Mouse (Mus musculus) spleen, adult 2 months (tissue): Measurements from ENCODE around the gene Xlr3b. TPM values are rescaled to one million over a fixed set of nuclear protein-coding genes. Genes with fewer than 3 reads are reported as not detected.
"Not testable (repeated sequence)": the region's sequence is repeated elsewhere in the genome, so short reads cannot be mapped to it uniquely, and the experiment has no call there.

Experiments used
- DNase-seq, 2 experiments: peaks; one replicate each; pipeline versions ENCODE4 v3.0.0 to v3.0.0-alpha.2; 2012 to 2021; ENCODE audit warnings: low spot score in 2 of 2, low read depth in 1 of 2
- H3K27ac ChIP-seq: fragments of 200-500 bp; 2 replicates; pipeline ENCODE4 v1.5.1; 2012; ENCODE audit warnings: low read length, inconsistent platforms; ENCODE audit not compliant: insufficient read depth
- H3K27me3 ChIP-seq: fragments of 200-500 bp; 2 replicates; pipeline ENCODE4 v1.6.1; 2012; ENCODE audit warnings: mild to moderate bottlenecking, moderate library complexity, low read length, inconsistent platforms; ENCODE audit not compliant: control insufficient read depth, insufficient read depth
- H3K36me3 ChIP-seq: fragments of 200-500 bp; 2 replicates; pipeline ENCODE4 v1.6.1; 2012; ENCODE audit warnings: mild to moderate bottlenecking, low read length, inconsistent platforms; ENCODE audit not compliant: control insufficient read depth, insufficient read depth
- H3K4me1 ChIP-seq: fragments of 200-500 bp; 2 replicates; pipeline ENCODE4 v1.6.1; 2011; ENCODE audit warnings: inconsistent platforms; ENCODE audit not compliant: control insufficient read depth, insufficient read depth, insufficient read length
- H3K4me3 ChIP-seq: fragments of 200-500 bp; 2 replicates; pipeline ENCODE4 v1.5.1; 2011; ENCODE audit warnings: mild to moderate bottlenecking, inconsistent platforms; ENCODE audit not compliant: insufficient read depth, insufficient read length; ENCODE audit errors: extremely low read depth
- CTCF ChIP-seq: fragments of 200-500 bp; IDR thresholded peaks from 2 replicates; pipeline ENCODE4 v1.5.1; 2011; ENCODE audit warnings: mild to moderate bottlenecking, inconsistent platforms; ENCODE audit not compliant: insufficient read depth, insufficient read length, insufficient replicate concordance; ENCODE audit errors: extremely low read depth
- POLR2A ChIP-seq: fragments of 200-500 bp; IDR thresholded peaks from 2 replicates; pipeline ENCODE4 v1.6.1; 2011; ENCODE audit warnings: low read depth, low read length, inconsistent platforms
- WGBS: fragments of 180-500 bp; shearing (Covaris S2); methylation state at CpG from one replicate; pipeline ENCODE4 v1.1.7; 2018; 5-methylcytosine and 5-hydroxymethylcytosine counted together
- polyA plus RNA-seq: library from polyadenylated mRNA; depleted of rRNA; stranded (reverse); fragments of >200 nt; gene quantifications from 2 replicates; pipeline ENCODE4 v1.2.3, GENCODE M21; 2012; rRNA removed

Xlr3b gene
- polyA plus RNA-seq, 1 experiment: 1.1 TPM

GRCm38 (mm10) chrX:73227914-73228605 is 36.1 kb downstream of the Xlr3b start, which contains the start of gene F8a:
Gene F8a (plus strand): TSS chrX:73228291.
- DNase-seq: peak; percentile 77
- 31% methylated on average over 39 of the region's 39 CpGs for WGBS
- H3K36me3 ChIP-seq: no peaks in the 10 kb centered on the region
- H3K4me3 ChIP-seq: peak within 1 kb of the TSS; percentile 64
- H3K27me3 ChIP-seq: no peaks in the 10 kb centered on the region
- peak within 1 kb of the TSS; percentile 92 for H3K27ac ChIP-seq
- H3K4me1 ChIP-seq: no peaks in the 10 kb centered on the region
- TF ChIP-seq POLR2A (peak; percentile 78), CTCF (no peak)

GRCm38 (mm10) chrX:73228606-73229214 is 36.7 kb downstream of the Xlr3b start:
- no peaks in the 10 kb centered on the region for H3K4me1 ChIP-seq
- DNase-seq: peak in 1 of 2 experiments; percentile 55
- TF ChIP-seq CTCF: no peak
- no peak for TF ChIP-seq POLR2A
- 24% methylated on average over 51 of the region's 51 CpGs for WGBS
- peak overlapping the region; percentile 64 for H3K4me3 ChIP-seq
- no peaks in the 10 kb centered on the region for H3K27me3 ChIP-seq
- H3K36me3 ChIP-seq: no peaks in the 10 kb centered on the region
- peak overlapping the region; percentile 92 for H3K27ac ChIP-seq

GRCm38 (mm10) chrX:73229288-73229687 is 37.3 kb downstream of the Xlr3b start:
- Histone ChIP-seq H3K36me3 (no peaks in the 10 kb centered on the region), H3K27ac (no peak overlapping the region), H3K27me3 (no peaks in the 10 kb centered on the region), H3K4me3 (peak overlapping the region; percentile 64; the same call in 1 of the 2 replicates), H3K4me1 (no peaks in the 10 kb centered on the region)
- 34% methylated on average over 3 of the region's 3 CpGs for WGBS
- no peak for DNase-seq
- TF ChIP-seq POLR2A (no peak), CTCF (no peak)

GRCm38 (mm10) chrX:73242821-73243325 is 50.9 kb downstream of the Xlr3b start, which contains the start of gene Xlr4c:
Gene Xlr4c (minus strand): TSS chrX:73243130.
- H3K27ac ChIP-seq, H3K27me3 ChIP-seq, H3K4me1 ChIP-seq, H3K36me3 ChIP-seq, DNase-seq: not testable (repeated sequence)
- WGBS: 55% methylated on average over 14 of the region's 14 CpGs
- H3K4me3 ChIP-seq: peak within 1 kb of the TSS; percentile 14; the same call in 1 of the 2 replicates

Other genes starting within 250 kb of the Xlr3b start
- gene Zfp185, start 204.9 kb upstream of the Xlr3b start, polyA plus RNA-seq: 0.14 and 0.19 TPM in 2 replicates
- gene Pnma5, start 155.1 kb upstream of the Xlr3b start, polyA plus RNA-seq: not detected in 2 replicates
- not detected in 2 replicates for gene Pnma3, start 127.4 kb upstream of the Xlr3b start, polyA plus RNA-seq
- gene Xlr4a, start 109.7 kb upstream of the Xlr3b start, polyA plus RNA-seq: 0.64 and 0.67 TPM in 2 replicates
- gene Xlr3a, start 95.1 kb upstream of the Xlr3b start, polyA plus RNA-seq: 0.11 TPM in 1 of 2 replicates, not detected in the other
- not detected in 2 replicates for gene Gm14685, start 75.2 kb upstream of the Xlr3b start, polyA plus RNA-seq
- gene Xlr5b, start 43.4 kb upstream of the Xlr3b start, polyA plus RNA-seq: not detected in 2 replicates
- 0.05 TPM in 1 of 2 replicates, not detected in the other for gene DXBay18, start 42.8 kb upstream of the Xlr3b start, polyA plus RNA-seq
- not detected in 2 replicates for gene Spin2d, start 15.2 kb upstream of the Xlr3b start, polyA plus RNA-seq
- gene Xlr4b, start 22.1 kb downstream of the Xlr3b start, polyA plus RNA-seq: 1.7 and 2.2 TPM in 2 replicates
- 9.9 and 16.7 TPM in 2 replicates for gene F8a, start 36.1 kb downstream of the Xlr3b start, polyA plus RNA-seq
- gene Xlr4c, start 50.9 kb downstream of the Xlr3b start, polyA plus RNA-seq: 0.97 and 1.4 TPM in 2 replicates
- gene Xlr3c, start 73.2 kb downstream of the Xlr3b start, polyA plus RNA-seq: not detected in 2 replicates
- gene Xlr5a, start 100.8 kb downstream of the Xlr3b start, polyA plus RNA-seq: not detected in 2 replicates
- gene Xlr5c, start 100.8 kb downstream of the Xlr3b start, polyA plus RNA-seq: not detected in 2 replicates
- not detected in 2 replicates for gene Gm45015, start 144.6 kb downstream of the Xlr3b start, polyA plus RNA-seq
- gene Zfp275, start 150.4 kb downstream of the Xlr3b start, polyA plus RNA-seq: 10.3 and 12.7 TPM in 2 replicates
- gene Gm18336, start 206.5 kb downstream of the Xlr3b start, polyA plus RNA-seq: not detected in 2 replicates
- 0.04 TPM in 1 of 2 replicates, not detected in the other for gene Zfp92, start 218.9 kb downstream of the Xlr3b start, polyA plus RNA-seq
- not detected in 2 replicates for gene Trex2, start 243.1 kb downstream of the Xlr3b start, polyA plus RNA-seq